In the genomic region with DNA sequence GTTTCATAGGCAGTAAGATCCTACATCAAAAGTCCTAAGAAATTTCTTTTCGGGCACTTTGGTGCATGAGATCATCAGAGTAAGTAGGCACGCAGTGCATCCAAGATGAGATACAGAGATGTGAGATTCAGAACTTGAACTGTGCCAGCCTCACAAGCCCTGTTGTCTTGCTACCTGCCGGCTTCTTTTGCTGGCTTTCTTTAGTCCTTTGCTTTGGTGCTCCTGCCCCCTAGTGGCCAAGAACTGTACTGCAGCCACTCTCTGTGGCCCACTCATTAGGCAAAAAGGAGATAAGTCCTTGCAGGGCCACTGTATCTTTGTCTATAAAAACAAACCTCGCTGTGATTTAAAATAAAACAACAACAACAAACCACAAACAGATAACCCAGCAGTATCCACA, we compare ENCODE assay signal across 9 mouse cellular contexts.
A peak's percentile ranks its signal among the peaks of the same experiment; 100 is the strongest.
DNase-seq lines count a peak whose midpoint lies in the region; ATAC-seq and TF ChIP-seq lines count a peak whose summit lies in the region.
"Had no signal": no experiment of that assay in that cellular context is flagged by ENCODE, and none has a peak within 500 bp of the region (broad histone marks: within the 10 kb centered on the region; RNA-seq: fewer than 3 reads in every experiment).

No protein-coding gene starts in this region.

- H3K9ac ChIP-seq in heart, adult 2 months (ENCODE audit: low read depth, low read length): no peak overlapping the region
- no peak overlapping the region for H3K9ac ChIP-seq in kidney, embryonic 16.5 days (replicated peaks; ENCODE audit: low read length)
- no peak overlapping the region for H3K9ac ChIP-seq in liver, embryonic 11.5 days (ENCODE audit: low read depth, low read length)
- H3K9ac ChIP-seq in neural tube, embryonic 14.5 days (replicated peaks; ENCODE audit: low read depth, low read length): no peak overlapping the region
- H3K9ac ChIP-seq: embryonic facial prominence, embryonic 15.5 days had no signal

- H3K27ac ChIP-seq in heart, adult 2 months: no peak overlapping the region
- H3K27ac ChIP-seq in kidney, embryonic 16.5 days (ENCODE audit: low read length): no peak overlapping the region
- no peak overlapping the region for H3K27ac ChIP-seq in liver, embryonic 11.5 days (ENCODE audit: low read depth, low read length)
- no peak overlapping the region for H3K27ac ChIP-seq in neural tube, embryonic 14.5 days (ENCODE audit: low read depth, low read length)
- H3K27ac ChIP-seq: embryonic facial prominence, embryonic 15.5 days had no signal

- H3K79me3 ChIP-seq in C2C12 (ENCODE audit: low read depth): no peaks in the 10 kb centered on the region

- intact Hi-C loops in heart, adult 2 months (cut with DNase I): loop anchor here (1.0 to 5.0 kb wide), 3 partner anchors 64 to 349 kb away; no protein-coding TSS in a partner anchor

- TF ChIP-seq EP300 in heart, adult 2 months (IDR thresholded peaks at IDR 0.05; ENCODE audit: insufficient read depth, low read depth, low read length): 0 out of 2 replicates have a peak, but pooled peaks have one; percentile 37

- H3K79me2 ChIP-seq in C2C12 (ENCODE audit: control insufficient read depth, insufficient read depth): no peaks in the 10 kb centered on the region
- no peaks in the 10 kb centered on the region for H3K79me2 ChIP-seq in heart, adult 2 months (replicated peaks; ENCODE audit: control insufficient read depth, insufficient read depth, low read length)

- no peak overlapping the region for H3K4me2 ChIP-seq in kidney, embryonic 16.5 days (replicated peaks; ENCODE audit: low read depth, low read length)
- H3K4me2 ChIP-seq in liver, embryonic 11.5 days: no peak overlapping the region
- H3K4me2 ChIP-seq in neural tube, embryonic 14.5 days (ENCODE audit: low read depth, low read length): no peak overlapping the region
- H3K4me2 ChIP-seq: embryonic facial prominence, embryonic 15.5 days had no signal

- H3K4me3 ChIP-seq in C2C12 (ENCODE audit: insufficient read depth, poor library complexity, severe bottlenecking): no peak overlapping the region
- H3K4me3 ChIP-seq in heart, adult 2 months: no peak overlapping the region
- no peak overlapping the region for H3K4me3 ChIP-seq in kidney, embryonic 16.5 days (ENCODE audit: low read length)
- H3K4me3 ChIP-seq in liver, embryonic 11.5 days (ENCODE audit: low read depth, low read length): no peak overlapping the region
- no peak overlapping the region for H3K4me3 ChIP-seq in neural tube, embryonic 14.5 days (ENCODE audit: low read depth, low read length)
- H3K4me3 ChIP-seq: embryonic facial prominence, embryonic 15.5 days had no signal

- no peaks in the 10 kb centered on the region for H3K27me3 ChIP-seq in C2C12 (ENCODE audit: control insufficient read depth, insufficient read depth, insufficient read length)
- no peaks in the 10 kb centered on the region for H3K27me3 ChIP-seq in heart, adult 2 months (ENCODE audit: control insufficient read depth, insufficient read depth, low read length)
- no peaks in the 10 kb centered on the region for H3K27me3 ChIP-seq in kidney, embryonic 16.5 days (ENCODE audit: insufficient read depth, low read length)
- no peaks in the 10 kb centered on the region for H3K27me3 ChIP-seq in liver, embryonic 11.5 days (replicated peaks; ENCODE audit: control insufficient read depth, insufficient read depth, low read length)
- no peaks in the 10 kb centered on the region for H3K27me3 ChIP-seq in neural tube, embryonic 14.5 days (ENCODE audit: control insufficient read depth, insufficient read depth, low read length)
- H3K27me3 ChIP-seq: embryonic facial prominence, embryonic 15.5 days had no signal

- peak; percentile 67 for TF ChIP-seq CTCF in C2C12 (IDR thresholded peaks at IDR 0.05; ENCODE audit: control insufficient read depth, insufficient read depth, insufficient read length)
- TF ChIP-seq CTCF in heart, adult 2 months (IDR thresholded peaks at IDR 0.05): no peak; the same call in none of the 2 replicates

- H3K4me1 ChIP-seq in heart, adult 2 months (ENCODE audit: control insufficient read depth, insufficient read depth, low read length): peaks cover 6% of the 10 kb centered on the region
- no peaks in the 10 kb centered on the region for H3K4me1 ChIP-seq in kidney, embryonic 16.5 days (ENCODE audit: insufficient read depth, low read length)
- no peaks in the 10 kb centered on the region for H3K4me1 ChIP-seq in liver, embryonic 11.5 days (replicated peaks; ENCODE audit: control insufficient read depth, insufficient read depth, low read length)
- H3K4me1 ChIP-seq in neural tube, embryonic 14.5 days (ENCODE audit: control insufficient read depth, insufficient read depth, low read length): no peaks in the 10 kb centered on the region
- H3K4me1 ChIP-seq: embryonic facial prominence, embryonic 15.5 days had no signal

- peak; percentile 65; the same call in 1 of the 2 replicates for ATAC-seq in kidney, embryonic 16.5 days (ENCODE audit: low FRiP score, low TSS enrichment)
- no peak for ATAC-seq in liver, embryonic 11.5 days (replicated peaks; ENCODE audit: low FRiP score)
- peak; percentile 79; the same call in 1 of the 2 replicates for ATAC-seq in neural tube, embryonic 14.5 days (ENCODE audit: low read depth)

- no peaks in the 10 kb centered on the region for H3K9me3 ChIP-seq in kidney, embryonic 16.5 days (ENCODE audit: low read length)
- no peaks in the 10 kb centered on the region for H3K9me3 ChIP-seq in liver, embryonic 11.5 days (ENCODE audit: control insufficient read depth, low read length)
- no peaks in the 10 kb centered on the region for H3K9me3 ChIP-seq in neural tube, embryonic 14.5 days (ENCODE audit: control insufficient read depth, low read length)
- H3K9me3 ChIP-seq: embryonic facial prominence, embryonic 15.5 days had no signal

- H3K36me3 ChIP-seq in C2C12 (ENCODE audit: control insufficient read depth, insufficient read depth): no peaks in the 10 kb centered on the region
- no peaks in the 10 kb centered on the region for H3K36me3 ChIP-seq in heart, adult 2 months (ENCODE audit: control insufficient read depth, insufficient read depth, low read length)
- H3K36me3 ChIP-seq in kidney, embryonic 16.5 days (ENCODE audit: insufficient read depth, low read length): no peaks in the 10 kb centered on the region
- no peaks in the 10 kb centered on the region for H3K36me3 ChIP-seq in liver, embryonic 11.5 days (ENCODE audit: control insufficient read depth, insufficient read depth, low read length)
- H3K36me3 ChIP-seq in neural tube, embryonic 14.5 days (ENCODE audit: control insufficient read depth, insufficient read depth, low read length): no peaks in the 10 kb centered on the region
- H3K36me3 ChIP-seq: embryonic facial prominence, embryonic 15.5 days had no signal

- no peak for TF ChIP-seq POLR2A in heart, adult 2 months (IDR thresholded peaks at IDR 0.05; ENCODE audit: insufficient read depth, low read depth, low read length)

- no peak overlapping the region for H3ac ChIP-seq in C2C12 (ENCODE audit: control insufficient read depth, insufficient read length, low read depth)

- 13% methylated on average over 4 of the region's 4 CpGs for WGBS in heart, adult 2 months
- WGBS in kidney, embryonic 16.5 days: 14% methylated on average over 4 of the region's 4 CpGs
- 22% methylated on average over 4 of the region's 4 CpGs for WGBS in liver, embryonic 11.5 days
- 19% methylated on average over 4 of the region's 4 CpGs for WGBS in neural tube, embryonic 14.5 days

- DNase-seq in adrenal gland, postnatal 10 days: peak; percentile 91
- DNase-seq in embryo, embryonic 11.5 days (ENCODE audit: low read depth, low spot score): peak; percentile 40
- peak; percentile 66 to 85 for DNase-seq in heart, adult 2 months
- DNase-seq in liver, embryonic 11.5 days (ENCODE audit: low spot score): peak; percentile 72
- peak; percentile 79 for DNase-seq in telencephalon, adult 2 months (ENCODE audit: low read depth, low spot score)

TF ChIP-seq in C2C12, 6 proteins besides CTCF, POLR2A, EP300 and RAD21:
- no peak for TF ChIP-seq FOSL1 (IDR thresholded peaks at IDR 0.05; ENCODE audit: insufficient read depth, low read length, poor library complexity, severe bottlenecking)
- TF ChIP-seq MYOG (IDR thresholded peaks at IDR 0.05; ENCODE audit: control insufficient read depth, extremely low read depth, insufficient read length): no peak
- no peak for TF ChIP-seq CEBPB (IDR thresholded peaks at IDR 0.05; ENCODE audit: low read depth)
- no peak for TF ChIP-seq USF1 (IDR thresholded peaks at IDR 0.05; ENCODE audit: low read depth)
- no peak for TF ChIP-seq MAX (IDR thresholded peaks at IDR 0.05)
- no peak for TF ChIP-seq MYOD1 (IDR thresholded peaks at IDR 0.05; ENCODE audit: control insufficient read depth, insufficient read length, low read depth)

Comparison
In these comparisons a context has a peak if more than half of its experiments do, and no peak if none do; other contexts are left out.
1. DNase-seq: peak in every context shown above with its lines; median percentile 91 in adrenal gland, postnatal 10 days; 79 in telencephalon, adult 2 months; 76 in heart, adult 2 months; 72 in liver, embryonic 11.5 days; 40 in embryo, embryonic 11.5 days.